Mouse (Mus musculus): ENCODE measurements around the gene Pithd1. TPM values are rescaled to one million over a fixed set of nuclear protein-coding genes. Genes with fewer than 3 reads are reported as not detected.

Gene Pithd1
- polyA plus RNA-seq, 2 experiments: 50.2 to 52.6 TPM

DNA sequence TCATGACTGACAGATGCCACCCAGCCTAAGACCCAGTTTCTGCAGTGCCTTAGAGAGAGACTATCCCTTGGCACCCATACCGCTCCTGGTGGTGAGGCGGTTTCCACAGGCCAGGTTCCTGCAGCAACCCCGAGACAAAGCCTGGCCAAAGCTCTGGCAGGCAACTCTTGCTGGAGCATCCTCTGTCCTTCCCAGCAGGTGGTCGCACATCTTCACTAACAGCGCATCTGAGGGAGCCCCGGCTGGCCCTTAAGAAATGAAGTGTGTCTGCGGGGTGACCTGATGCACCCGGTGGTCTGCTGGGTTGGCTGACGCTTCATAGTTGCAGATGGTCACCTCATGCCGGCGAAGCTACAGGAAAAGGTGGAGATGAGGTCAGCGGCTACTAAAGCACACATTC lies 10.9 kb downstream of the Pithd1 start:
- Histone ChIP-seq H3K4me1 (ENCODE audit: control insufficient read depth, insufficient read depth, low read length) (peaks cover 7% of the 10 kb centered on the region), H3K9me3 (ENCODE audit: control insufficient read depth, low read length) (no peaks in the 10 kb centered on the region), H3K36me3 (ENCODE audit: control insufficient read depth, insufficient read depth, low read length) (peaks cover 50% of the 10 kb centered on the region), H3K27ac (replicated peaks; ENCODE audit: low read depth, low read length) (no peak overlapping the region), H3K4me3 (replicated peaks; ENCODE audit: low read length) (no peak overlapping the region), H3K27me3 (ENCODE audit: control insufficient read depth, insufficient read depth, low read length) (no peaks in the 10 kb centered on the region), H3K4me2 (replicated peaks; ENCODE audit: low read depth, low read length, severe bottlenecking) (no peak overlapping the region), H3K9ac (ENCODE audit: low read depth, low read length, severe bottlenecking) (no peak overlapping the region)
- ATAC-seq (ENCODE audit: low FRiP score, low read depth) (no peak), DNase-seq (ENCODE audit: low spot score) (no peak)
- 93% methylated on average over 12 of the region's 12 CpGs for WGBS
- TF ChIP-seq POLR2A (IDR thresholded peaks at IDR 0.05; ENCODE audit: borderline replicate concordance, extremely low read depth, insufficient read depth, insufficient read length): no peak

DNA sequence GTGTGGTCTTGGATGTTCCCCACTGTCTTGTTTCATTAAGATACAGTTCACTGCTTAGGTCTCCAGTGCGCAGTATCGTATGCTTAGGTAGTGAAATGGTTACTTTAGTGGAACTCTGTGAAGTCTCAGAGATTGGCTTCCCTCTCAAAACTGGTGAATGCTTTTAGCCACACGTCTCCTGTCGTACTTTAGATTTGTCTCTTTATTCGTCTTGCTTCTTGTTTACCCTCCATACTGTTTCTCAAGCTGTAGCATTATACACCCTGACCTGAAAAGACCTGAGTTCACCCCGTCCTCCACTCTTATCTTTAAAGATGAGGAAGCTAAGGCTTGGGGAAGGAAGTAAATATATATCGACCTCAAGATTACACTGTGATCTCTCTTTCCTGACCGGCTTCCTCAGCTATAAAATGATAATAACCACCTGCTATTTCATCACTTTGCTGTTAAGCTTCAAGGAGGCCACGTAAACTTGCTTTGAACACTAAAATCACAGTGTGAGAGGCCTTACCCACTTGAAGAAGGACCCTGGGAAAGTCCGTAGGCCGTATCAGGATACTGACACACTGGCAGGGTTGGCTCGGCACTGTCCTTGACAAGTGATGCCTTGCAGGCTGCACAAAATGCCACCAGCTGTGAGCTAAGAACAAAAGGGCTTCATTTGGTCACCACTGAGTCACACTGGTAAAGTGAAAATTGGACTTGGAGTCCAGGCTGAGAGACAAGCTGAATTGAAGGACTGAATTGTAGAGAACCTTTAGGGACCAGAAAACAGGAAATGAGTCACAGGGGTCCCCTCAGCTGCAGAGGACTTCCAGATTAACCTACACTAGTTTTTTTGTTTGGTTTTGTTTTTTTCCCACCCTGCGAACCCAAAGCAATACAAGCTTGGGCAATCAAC lies 13.9 kb downstream of the Pithd1 start:
- peak overlapping the region; percentile 91 for H3K4me2 ChIP-seq (replicated peaks; ENCODE audit: low read depth, low read length, severe bottlenecking)
- no peaks in the 10 kb centered on the region for H3K27me3 ChIP-seq (ENCODE audit: control insufficient read depth, insufficient read depth, low read length)
- peaks cover 58% of the 10 kb centered on the region for H3K36me3 ChIP-seq (ENCODE audit: control insufficient read depth, insufficient read depth, low read length)
- ATAC-seq (ENCODE audit: low FRiP score, low read depth): no peak
- H3K4me3 ChIP-seq (replicated peaks; ENCODE audit: low read length): peak overlapping the region; percentile 98
- H3K9ac ChIP-seq (ENCODE audit: low read depth, low read length, severe bottlenecking): peak overlapping the region; percentile 87; the same call in 1 of the 2 replicates
- H3K4me1 ChIP-seq (ENCODE audit: control insufficient read depth, insufficient read depth, low read length): peaks cover 7% of the 10 kb centered on the region
- no peak for TF ChIP-seq POLR2A (IDR thresholded peaks at IDR 0.05; ENCODE audit: borderline replicate concordance, extremely low read depth, insufficient read depth, insufficient read length)
- H3K27ac ChIP-seq (replicated peaks; ENCODE audit: low read depth, low read length): no peak overlapping the region
- H3K9me3 ChIP-seq (ENCODE audit: control insufficient read depth, low read length): no peaks in the 10 kb centered on the region
- 70% methylated on average over 13 of the region's 13 CpGs for WGBS
- no peak for DNase-seq (ENCODE audit: low spot score)

GRCm38 (mm10) chr4:135972556-135972906 lies 14.5 kb downstream of the Pithd1 start, which contains the start of gene Lypla2:
Gene Lypla2, minus strand, starts transcription at chr4:135972626.
- Histone ChIP-seq H3K4me3 (replicated peaks; ENCODE audit: low read length) (peak within 1 kb of the TSS; percentile 98), H3K36me3 (ENCODE audit: control insufficient read depth, insufficient read depth, low read length) (peaks cover 61% of the 10 kb centered on the region), H3K4me1 (ENCODE audit: control insufficient read depth, insufficient read depth, low read length) (peaks cover 7% of the 10 kb centered on the region), H3K9me3 (ENCODE audit: control insufficient read depth, low read length) (no peaks in the 10 kb centered on the region), H3K4me2 (replicated peaks; ENCODE audit: low read depth, low read length, severe bottlenecking) (peak within 1 kb of the TSS; percentile 91), H3K27me3 (ENCODE audit: control insufficient read depth, insufficient read depth, low read length) (no peaks in the 10 kb centered on the region), H3K27ac (replicated peaks; ENCODE audit: low read depth, low read length) (no peak within 1 kb of the TSS), H3K9ac (ENCODE audit: low read depth, low read length, severe bottlenecking) (peak within 1 kb of the TSS; percentile 87)
- DNase-seq (ENCODE audit: low spot score) (peak; percentile 83), ATAC-seq (ENCODE audit: low FRiP score, low read depth) (peak; percentile 81)
- 0 out of 2 replicates have a peak, but pooled peaks have one; percentile 56 for TF ChIP-seq POLR2A (IDR thresholded peaks at IDR 0.05; ENCODE audit: borderline replicate concordance, extremely low read depth, insufficient read depth, insufficient read length)
- WGBS: 2% methylated on average over 19 of the region's 19 CpGs

DNA sequence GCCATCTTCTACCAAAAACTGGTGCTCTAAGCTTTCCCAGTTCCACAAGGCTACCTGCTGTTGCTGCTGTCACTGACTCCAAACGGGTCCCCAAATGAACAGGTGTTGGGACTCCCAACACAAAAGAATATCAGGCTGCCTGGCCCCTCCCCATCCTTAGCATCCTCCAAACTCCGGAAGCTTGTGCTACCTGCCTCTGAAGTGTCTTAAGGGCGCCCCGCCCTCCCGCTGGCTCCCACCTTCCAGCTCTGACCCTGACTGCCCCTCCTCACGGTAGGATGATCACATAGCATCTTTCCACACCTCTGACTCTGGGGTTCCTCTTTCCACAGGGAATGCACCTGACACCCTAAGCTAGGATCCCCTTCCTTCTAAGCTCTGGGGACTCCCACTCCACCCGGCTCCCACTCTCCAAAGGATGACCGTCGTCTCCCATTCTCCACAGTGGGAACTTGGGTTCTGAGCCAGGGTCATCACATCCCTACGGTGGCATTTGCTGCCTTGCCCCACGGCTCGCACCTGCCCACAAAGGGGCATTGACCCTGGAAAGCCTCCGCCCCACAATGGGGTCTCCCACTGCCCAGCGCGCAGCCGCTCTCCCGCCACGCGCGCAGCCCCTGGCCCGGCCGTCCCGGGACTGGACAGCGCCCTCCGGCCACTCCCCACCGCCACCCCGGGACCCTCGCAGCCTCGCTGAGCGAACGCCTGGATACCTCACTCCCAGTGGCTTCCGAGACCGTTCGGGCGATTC lies 15.1 kb downstream of the Pithd1 start:
- peak overlapping the region; percentile 98 for H3K4me3 ChIP-seq (replicated peaks; ENCODE audit: low read length)
- TF ChIP-seq POLR2A (IDR thresholded peaks at IDR 0.05; ENCODE audit: borderline replicate concordance, extremely low read depth, insufficient read depth, insufficient read length): no peak
- ATAC-seq (ENCODE audit: low FRiP score, low read depth): peak; percentile 45
- DNase-seq (ENCODE audit: low spot score): no peak
- peak overlapping the region; percentile 91 for H3K4me2 ChIP-seq (replicated peaks; ENCODE audit: low read depth, low read length, severe bottlenecking)
- peaks cover 7% of the 10 kb centered on the region for H3K4me1 ChIP-seq (ENCODE audit: control insufficient read depth, insufficient read depth, low read length)
- no peaks in the 10 kb centered on the region for H3K9me3 ChIP-seq (ENCODE audit: control insufficient read depth, low read length)
- WGBS: under 1% methylated on average over 27 of the region's 35 CpGs
- no peaks in the 10 kb centered on the region for H3K27me3 ChIP-seq (ENCODE audit: control insufficient read depth, insufficient read depth, low read length)
- H3K36me3 ChIP-seq (ENCODE audit: control insufficient read depth, insufficient read depth, low read length): peaks cover 63% of the 10 kb centered on the region
- peak overlapping the region; percentile 87 for H3K9ac ChIP-seq (ENCODE audit: low read depth, low read length, severe bottlenecking)
- H3K27ac ChIP-seq (replicated peaks; ENCODE audit: low read depth, low read length): no peak overlapping the region

- no peak overlapping the region for H3K9ac ChIP-seq (ENCODE audit: low read depth, low read length, severe bottlenecking)
- no peak overlapping the region for H3K27ac ChIP-seq (replicated peaks; ENCODE audit: low read depth, low read length)
- H3K36me3 ChIP-seq (ENCODE audit: control insufficient read depth, insufficient read depth, low read length): peaks cover 62% of the 10 kb centered on the region
- TF ChIP-seq POLR2A (IDR thresholded peaks at IDR 0.05; ENCODE audit: borderline replicate concordance, extremely low read depth, insufficient read depth, insufficient read length): no peak
- peaks cover 7% of the 10 kb centered on the region for H3K4me1 ChIP-seq (ENCODE audit: control insufficient read depth, insufficient read depth, low read length)
- H3K9me3 ChIP-seq (ENCODE audit: control insufficient read depth, low read length): no peaks in the 10 kb centered on the region
- DNase-seq (ENCODE audit: low spot score): no peak
- ATAC-seq (ENCODE audit: low FRiP score, low read depth): no peak
- 86% methylated on average over 11 of the region's 11 CpGs for WGBS
- no peaks in the 10 kb centered on the region for H3K27me3 ChIP-seq (ENCODE audit: control insufficient read depth, insufficient read depth, low read length)
- H3K4me2 ChIP-seq (replicated peaks; ENCODE audit: low read depth, low read length, severe bottlenecking): no peak overlapping the region
- H3K4me3 ChIP-seq (replicated peaks; ENCODE audit: low read length): no peak overlapping the region
Observed at GRCm38 (mm10) chr4:135970585-135970984, 16.5 kb downstream of the Pithd1 start.

Measured in limb, embryonic 14.5 days (tissue).